Mouse (Mus musculus): ENCODE data around the gene Gm21863.
"Not testable (repeated sequence)": the region's sequence is repeated elsewhere in the genome, so short reads cannot be mapped to it uniquely, and the experiment has no call there.

The Gm21863 gene

DNA sequence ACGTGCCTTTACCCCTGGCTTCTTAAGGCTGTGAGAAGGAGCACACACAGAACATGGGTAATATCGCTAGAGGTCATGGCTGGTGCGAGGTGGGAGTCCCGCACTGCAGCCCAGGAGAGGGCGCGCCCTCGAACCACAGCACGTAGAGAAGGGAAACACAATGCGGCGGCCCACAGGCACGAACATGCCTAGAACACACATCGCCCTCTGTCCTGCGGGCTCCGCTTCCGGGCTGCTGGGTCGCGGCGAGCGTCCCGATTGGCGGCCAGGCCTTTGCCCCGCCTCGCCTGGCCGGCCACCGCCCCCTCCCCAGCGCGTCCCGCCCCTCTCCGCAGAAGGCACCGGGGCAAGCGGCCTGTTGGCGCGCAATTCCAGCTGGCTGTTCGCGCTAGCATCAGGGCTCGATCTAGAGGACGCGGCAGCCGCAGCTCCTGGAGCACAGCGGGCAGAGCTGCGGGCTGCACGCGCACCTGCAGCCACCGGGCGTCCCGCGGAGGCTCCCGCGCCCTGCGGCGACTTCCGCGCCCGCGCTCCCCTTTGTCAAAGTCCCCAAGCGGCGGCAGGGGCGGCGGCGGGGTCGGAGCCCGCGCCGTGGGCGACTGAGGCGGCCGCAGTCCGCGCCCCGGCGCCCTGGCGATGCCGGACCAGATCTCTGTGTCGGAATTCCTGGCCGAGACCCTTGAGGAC lies at the start of gene Gm21863:
TSS of gene Gm21863 (plus strand) at position 637 of the 687 bp plus-strand sequence.
- DNase-seq: not testable (repeated sequence)

DNA sequence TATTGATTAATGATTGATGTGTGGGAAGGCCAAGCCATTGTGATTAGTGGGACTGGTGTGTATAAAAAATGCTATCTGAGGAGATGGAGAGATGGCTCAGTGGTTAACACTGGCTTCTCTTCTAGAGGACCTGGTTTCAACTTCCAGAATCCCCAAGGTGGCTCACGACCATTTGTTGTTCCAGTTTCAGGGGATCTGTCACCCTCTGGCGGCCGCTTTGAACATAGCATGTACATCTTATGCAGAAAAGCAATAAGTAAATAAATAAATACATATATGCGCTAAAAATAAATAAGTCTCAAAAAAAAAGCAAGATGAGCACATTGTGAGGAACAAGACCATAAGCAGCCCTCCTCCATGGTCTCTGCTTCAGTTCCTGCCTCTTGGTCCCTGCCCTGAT lies 26.3 kb upstream of the Gm21863 start:
- DNase-seq: peak; percentile 1 to 2
